Mouse (Mus musculus) MEL (cell line): ENCODE measurements at regions not wholly inside any gene's neighbourhood (a gene's known extent, or its start where the extent isn't known, plus 50 kb on each side); places are given as distances from the start of the nearest gene placed in this dataset.

ENCODE experiments used
- CTCF ChIP-seq, 3 experiments: IDR thresholded peaks in 2 of 3; conservative IDR thresholded peaks in 1 of 3; 2 replicates each; pipeline ENCODE4 v1.5.1; 2011 to 2012; ENCODE audit warnings: low read length in 3 of 3, low read depth in 2 of 3, mild to moderate bottlenecking in 2 of 3, improper control_type of control experiment in 1 of 3, inconsistent platforms in 1 of 3, mixed read lengths in 1 of 3, moderate library complexity in 1 of 3; ENCODE audit not compliant: control insufficient read depth in 1 of 3, insufficient read depth in 1 of 3, poor library complexity in 1 of 3, severe bottlenecking in 1 of 3
- GATA1 ChIP-seq: IDR thresholded peaks from 2 replicates; pipeline ENCODE4 v1.6.1; 2011; ENCODE audit warnings: low read depth, low read length, improper control_type of control experiment
- MAFK ChIP-seq: IDR thresholded peaks from 2 replicates; pipeline ENCODE4 v1.6.1; 2011; ENCODE audit warnings: low read depth, mild to moderate bottlenecking, low read length, improper control_type of control experiment, borderline replicate concordance
- POLR2A ChIP-seq, 2 experiments: IDR thresholded peaks; 2 replicates each; pipeline ENCODE4 v1.6.1; 2011 to 2012; ENCODE audit warnings: low read length in 2 of 2, mild to moderate bottlenecking in 2 of 2, control low read depth in 1 of 2, improper control_type of control experiment in 1 of 2, low read depth in 1 of 2, moderate library complexity in 1 of 2; ENCODE audit not compliant: control insufficient read depth in 1 of 2, insufficient read depth in 1 of 2, poor library complexity in 1 of 2
- POLR2AphosphoS2 ChIP-seq: IDR thresholded peaks from 2 replicates; pipeline ENCODE4 v1.6.1; 2011; ENCODE audit warnings: low read length, improper control_type of control experiment
- RAD21 ChIP-seq: IDR thresholded peaks from 2 replicates; pipeline ENCODE4 v1.6.1; 2011; ENCODE audit warnings: mild to moderate bottlenecking, low read depth, low read length, improper control_type of control experiment

- TF ChIP-seq CTCF (IDR thresholded peaks at IDR 0.05 in 2 of 3, conservative IDR thresholded peaks at IDR 0.05 in 1 of 3; ENCODE audit: control insufficient read depth in 1 of 3, insufficient read depth in 1 of 3, low read depth in 2 of 3, low read length in 3 of 3, poor library complexity in 1 of 3, severe bottlenecking in 1 of 3) (no peak), POLR2AphosphoS2 (no peak), GATA1 (no peak), POLR2A (IDR thresholded peaks at IDR 0.05; ENCODE audit: control insufficient read depth in 1 of 2, insufficient read depth in 1 of 2, low read depth in 1 of 2, low read length in 2 of 2, poor library complexity in 1 of 2) (no peak), MAFK (no peak), RAD21 (no peak)
These were observed 348.3 kb upstream of the Igfbp3 start for GRCm38 (mm10) chr11:7562029-7562428.
